Mouse (Mus musculus) olfactory bulb, adult 2 months (tissue): ENCODE measurements around the gene Mtf2.

Source experiments
- CTCF ChIP-seq: fragments of 200-500 bp; IDR thresholded peaks from 2 replicates; pipeline ENCODE4 v1.5.1; 2012; ENCODE audit warnings: low read depth, mild to moderate bottlenecking, low read length, moderate library complexity; ENCODE audit not compliant: insufficient read depth
- POLR2A ChIP-seq: fragments of 200-500 bp; IDR thresholded peaks from 2 replicates; pipeline ENCODE4 v1.6.1; 2012; ENCODE audit warnings: mild to moderate bottlenecking, low read depth, low read length, moderate library complexity; ENCODE audit not compliant: insufficient read depth

DNA sequence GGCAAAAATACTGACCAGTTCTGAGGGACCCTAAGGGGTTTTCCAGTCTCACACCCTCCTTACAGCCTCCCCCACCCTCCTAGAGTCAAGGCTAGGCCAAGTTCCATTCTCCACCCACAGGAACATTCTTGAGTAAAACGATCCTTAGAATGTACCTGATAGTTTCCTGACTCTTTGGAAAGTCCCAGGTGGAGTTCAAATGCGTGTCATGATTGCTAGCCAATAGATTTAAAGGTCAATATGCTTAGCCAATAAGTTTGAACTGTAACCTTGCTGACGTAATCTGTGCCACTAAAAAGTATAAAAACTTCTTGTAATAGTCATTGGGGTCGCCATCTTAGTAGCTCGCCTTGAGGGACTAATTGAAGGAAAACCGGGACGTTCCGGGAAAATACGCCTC, 5.1 kb upstream of the Mtf2 start:
- no peak for TF ChIP-seq CTCF
- no peak for TF ChIP-seq POLR2A
